Mouse (Mus musculus) gonadal fat pad, adult 2 months (tissue): ENCODE results near the gene Rasa2. TPM values are rescaled to one million over a fixed set of nuclear protein-coding genes. Genes with fewer than 3 reads are reported as not detected.

ENCODE experiments used
- DNase-seq: peaks from one replicate; pipeline ENCODE4 v3.0.0-alpha.2; 2012; ENCODE audit warnings: low read depth
- polyA plus RNA-seq: library from polyadenylated mRNA; depleted of rRNA; stranded (reverse); fragments of >200 nt; gene quantifications from 2 replicates; pipeline ENCODE4 v1.2.3, GENCODE M21; 2012

Gene Rasa2
- polyA plus RNA-seq, 1 experiment: 3.1 TPM

- no peak for DNase-seq
Measured at GRCm38 (mm10) chr9:96639451-96639850, 8.0 kb upstream of the Rasa2 start.

- DNase-seq: no peak
Measured at GRCm38 (mm10) chr9:96638508-96638907, 7.1 kb upstream of the Rasa2 start.

- DNase-seq: no peak
Measured at GRCm38 (mm10) chr9:96637157-96637548, 5.7 kb upstream of the Rasa2 start.

- no peak for DNase-seq
Measured at GRCm38 (mm10) chr9:96636423-96637156, 5.2 kb upstream of the Rasa2 start.

- DNase-seq: no peak
Measured at GRCm38 (mm10) chr9:96635899-96636298, 4.5 kb upstream of the Rasa2 start.

- DNase-seq: no peak
Measured at GRCm38 (mm10) chr9:96635176-96635575, 3.8 kb upstream of the Rasa2 start.

- no peak for DNase-seq
Measured at GRCm38 (mm10) chr9:96633771-96634170, 2.4 kb upstream of the Rasa2 start.

- no peak for DNase-seq
Measured at GRCm38 (mm10) chr9:96632756-96633155, 1.3 kb upstream of the Rasa2 start.

GRCm38 (mm10) chr9:96632073-96632690, 765 bp upstream of the Rasa2 start:
- DNase-seq: no peak

GRCm38 (mm10) chr9:96630571-96631388, 637 bp downstream of the Rasa2 start:
- DNase-seq: no peak

GRCm38 (mm10) chr9:96629151-96629550, 2.3 kb downstream of the Rasa2 start:
- DNase-seq: no peak

GRCm38 (mm10) chr9:96627557-96628085, 3.8 kb downstream of the Rasa2 start:
- no peak for DNase-seq

- DNase-seq: no peak
Measured at GRCm38 (mm10) chr9:96627042-96627441, 4.4 kb downstream of the Rasa2 start.

- DNase-seq: no peak
Measured at GRCm38 (mm10) chr9:96618448-96619176, 12.8 kb downstream of the Rasa2 start.

- DNase-seq: no peak
Measured at GRCm38 (mm10) chr9:96612297-96612696, 19.1 kb downstream of the Rasa2 start.

- no peak for DNase-seq
Measured at GRCm38 (mm10) chr9:96611693-96612293, 19.6 kb downstream of the Rasa2 start.

GRCm38 (mm10) chr9:96610813-96611212, 20.6 kb downstream of the Rasa2 start:
- no peak for DNase-seq

- no peak for DNase-seq
Measured at GRCm38 (mm10) chr9:96603416-96603815, 28.0 kb downstream of the Rasa2 start.

GRCm38 (mm10) chr9:96597899-96598298, 33.5 kb downstream of the Rasa2 start:
- no peak for DNase-seq

GRCm38 (mm10) chr9:96592670-96593600, 38.5 kb downstream of the Rasa2 start:
- no peak for DNase-seq
